Mouse (Mus musculus): Measurements from ENCODE around the gene Men1.

DNA sequence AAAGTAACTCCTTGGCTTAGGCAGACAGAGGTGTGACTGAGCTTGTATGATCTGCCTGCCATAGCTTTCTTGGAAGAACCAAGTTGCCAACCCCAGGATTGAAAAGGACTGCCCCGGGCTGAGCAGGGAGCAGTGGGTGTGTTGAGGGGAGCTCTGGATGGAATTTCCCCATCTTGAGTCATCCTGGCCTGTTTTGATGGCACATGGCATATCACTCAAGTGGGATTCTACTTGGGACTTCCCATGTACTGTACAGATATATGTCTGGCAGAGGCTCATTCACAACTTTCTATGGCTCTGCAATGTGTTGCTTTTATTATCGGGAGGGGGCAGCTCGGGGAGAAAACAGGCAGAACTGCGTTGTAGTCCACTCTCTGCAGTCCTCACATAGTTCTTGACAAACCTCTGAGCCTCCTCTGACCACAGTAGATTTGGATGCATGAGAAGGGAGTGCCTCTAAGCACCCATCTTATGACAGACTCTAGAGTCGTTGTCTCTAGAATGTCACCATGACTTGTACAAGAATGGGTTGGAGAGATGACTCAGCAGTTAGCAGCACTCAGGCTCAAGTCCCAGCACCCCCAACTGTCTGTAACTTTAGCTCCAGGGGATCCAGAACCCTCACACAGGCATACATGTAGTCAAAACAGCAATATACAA, 38.1 kb upstream of the Men1 start:
- no peak for TF ChIP-seq POLR2A (IDR thresholded peaks at IDR 0.05; ENCODE audit: low read depth, low read length)
- no peak for TF ChIP-seq CTCF (IDR thresholded peaks at IDR 0.05; ENCODE audit: extremely low read depth, insufficient read depth, insufficient read length, insufficient replicate concordance)
